Mouse (Mus musculus): Measurements from ENCODE around the gene Asap3. TPM values are rescaled to one million over a fixed set of nuclear protein-coding genes. Genes with fewer than 3 reads are reported as not detected.

Gene Asap3
- total RNA-seq, 1 experiment = 4.7 TPM

GRCm38 (mm10) chr4:136289918-136290780, 84.0 kb downstream of the Asap3 start:
- no peak for DNase-seq (ENCODE audit: low read depth, low spot score)
- TF ChIP-seq ZC3H11A (IDR thresholded peaks at IDR 0.05; ENCODE audit: borderline replicate concordance, low read depth, low read length) = no peak
- no peak for TF ChIP-seq MAFK (IDR thresholded peaks at IDR 0.05; ENCODE audit: insufficient read depth, low read depth, low read length)
- no peak for TF ChIP-seq CHD2 (IDR thresholded peaks at IDR 0.05; ENCODE audit: low read depth, low read length)
- TF ChIP-seq ZNF384 (IDR thresholded peaks at IDR 0.05; ENCODE audit: low read depth, low read length) = no peak
- no peak for TF ChIP-seq HCFC1 (IDR thresholded peaks at IDR 0.05; ENCODE audit: borderline replicate concordance, insufficient read depth, low read length)
- H3K9me3 ChIP-seq (ENCODE audit: control insufficient read depth, insufficient read depth, low read depth, low read length) = no peaks in the 10 kb centered on the region
- H3K36me3 ChIP-seq (ENCODE audit: control insufficient read depth, insufficient read depth, low read length, poor library complexity, severe bottlenecking) = no peaks in the 10 kb centered on the region; the same call in 1 of the 2 replicates
- peaks cover 0 to 14% of the 10 kb centered on the region in 2 experiments; a peak in 2 of 4 replicates for H3K4me1 ChIP-seq (ENCODE audit: control insufficient read depth in 2 of 2, insufficient read depth in 2 of 2, low read length in 2 of 2, poor library complexity in 1 of 2)
- peak overlapping the region; percentile 58 for H3K9ac ChIP-seq (ENCODE audit: insufficient read depth, low read depth, low read length, poor library complexity, severe bottlenecking)
- peak overlapping the region; percentile 51 to 52 for H3K4me3 ChIP-seq (ENCODE audit: insufficient read depth in 1 of 2, low read depth in 1 of 2, low read length in 2 of 2, poor library complexity in 1 of 2, severe bottlenecking in 1 of 2)
- H3K27ac ChIP-seq (ENCODE audit: insufficient read depth, low read depth, low read length, poor library complexity, severe bottlenecking) = no peak overlapping the region
- in situ Hi-C loops (cut with MboI; ENCODE audit: low sequenced_read_pairs in 2 of 2, unreplicated experiment in 2 of 2) = no loop called here

DNA sequence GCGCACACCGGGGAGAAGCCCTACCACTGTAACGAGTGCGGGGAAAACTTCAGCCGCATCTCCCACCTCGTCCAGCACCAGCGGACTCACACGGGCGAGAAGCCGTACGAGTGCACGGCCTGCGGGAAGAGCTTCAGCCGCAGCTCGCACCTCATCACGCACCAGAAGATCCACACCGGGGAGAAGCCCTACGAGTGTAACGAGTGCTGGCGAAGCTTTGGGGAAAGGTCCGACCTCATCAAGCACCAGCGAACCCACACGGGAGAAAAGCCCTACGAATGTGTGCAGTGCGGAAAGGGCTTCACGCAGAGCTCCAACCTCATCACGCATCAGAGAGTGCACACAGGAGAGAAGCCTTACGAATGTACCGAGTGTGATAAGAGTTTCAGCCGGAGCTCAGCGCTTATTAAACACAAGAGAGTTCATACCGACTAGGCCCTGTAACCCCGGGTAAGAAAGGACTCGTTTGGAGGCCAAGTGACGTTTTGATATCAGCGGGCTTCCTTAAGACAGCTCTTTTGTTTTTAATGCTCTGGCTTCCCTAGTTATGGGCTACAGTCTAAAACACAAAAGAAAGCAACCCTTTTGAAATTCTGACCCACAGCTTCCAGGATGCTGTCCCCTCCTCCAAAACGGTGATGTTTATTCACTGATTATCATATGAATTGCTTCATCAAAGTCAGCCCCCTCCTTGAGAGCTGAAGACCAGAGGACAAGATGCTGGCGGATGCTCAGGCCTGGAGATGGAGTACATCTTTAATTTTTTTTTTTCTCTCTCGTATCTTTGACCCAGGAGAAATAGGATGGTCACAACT, 84.8 kb downstream of the Asap3 start:
- Histone ChIP-seq H3K4me1 (ENCODE audit: control insufficient read depth in 2 of 2, insufficient read depth in 2 of 2, low read length in 2 of 2, poor library complexity in 1 of 2) (peaks cover 0 to 14% of the 10 kb centered on the region in 2 experiments; a peak in 2 of 4 replicates), H3K9me3 (ENCODE audit: control insufficient read depth, insufficient read depth, low read depth, low read length) (no peaks in the 10 kb centered on the region), H3K36me3 (ENCODE audit: control insufficient read depth, insufficient read depth, low read length, poor library complexity, severe bottlenecking) (no peaks in the 10 kb centered on the region; the same call in 1 of the 2 replicates), H3K4me3 (ENCODE audit: insufficient read depth in 1 of 2, low read depth in 1 of 2, low read length in 2 of 2, poor library complexity in 1 of 2, severe bottlenecking in 1 of 2) (peak overlapping the region; percentile 51 to 52), H3K9ac (ENCODE audit: insufficient read depth, low read depth, low read length, poor library complexity, severe bottlenecking) (peak overlapping the region; percentile 58), H3K27ac (ENCODE audit: insufficient read depth, low read depth, low read length, poor library complexity, severe bottlenecking) (no peak overlapping the region)
- in situ Hi-C loops (cut with MboI; ENCODE audit: low sequenced_read_pairs in 2 of 2, unreplicated experiment in 2 of 2) = no loop called here
- DNase-seq (ENCODE audit: low read depth, low spot score) = peak; percentile 38
- TF ChIP-seq HCFC1 (IDR thresholded peaks at IDR 0.05; ENCODE audit: borderline replicate concordance, insufficient read depth, low read length) (no peak), MAFK (IDR thresholded peaks at IDR 0.05; ENCODE audit: insufficient read depth, low read depth, low read length) (no peak)

- no peak for DNase-seq (ENCODE audit: low read depth, low spot score)
- Histone ChIP-seq H3K27ac (ENCODE audit: insufficient read depth, low read depth, low read length, poor library complexity, severe bottlenecking) (no peak overlapping the region), H3K36me3 (ENCODE audit: control insufficient read depth, insufficient read depth, low read length, poor library complexity, severe bottlenecking) (no peaks in the 10 kb centered on the region; the same call in 1 of the 2 replicates), H3K9ac (ENCODE audit: insufficient read depth, low read depth, low read length, poor library complexity, severe bottlenecking) (no peak overlapping the region; the same call in 1 of the 2 replicates), H3K9me3 (ENCODE audit: control insufficient read depth, insufficient read depth, low read depth, low read length) (no peaks in the 10 kb centered on the region), H3K4me1 (ENCODE audit: control insufficient read depth in 2 of 2, insufficient read depth in 2 of 2, low read length in 2 of 2, poor library complexity in 1 of 2) (peaks cover 0 to 12% of the 10 kb centered on the region in 2 experiments; a peak in 2 of 4 replicates), H3K4me3 (ENCODE audit: insufficient read depth in 1 of 2, low read depth in 1 of 2, low read length in 2 of 2, poor library complexity in 1 of 2, severe bottlenecking in 1 of 2) (no peak overlapping the region)
- TF ChIP-seq MAFK (IDR thresholded peaks at IDR 0.05; ENCODE audit: insufficient read depth, low read depth, low read length) (no peak), HCFC1 (IDR thresholded peaks at IDR 0.05; ENCODE audit: borderline replicate concordance, insufficient read depth, low read length) (no peak), ZNF384 (IDR thresholded peaks at IDR 0.05; ENCODE audit: low read depth, low read length) (no peak)
- in situ Hi-C loops (cut with MboI; ENCODE audit: low sequenced_read_pairs in 2 of 2, unreplicated experiment in 2 of 2) = no loop called here
Observed at GRCm38 (mm10) chr4:136291692-136292091, 85.5 kb downstream of the Asap3 start.

Other genes starting within 250 kb of the Asap3 start
- 31.1 and 33.0 TPM in 2 replicates for gene Gale, start 242.6 kb upstream of the Asap3 start, total RNA-seq (2012; rRNA removed)
- 23.8 and 33.0 TPM in 2 replicates for gene Lypla2, start 233.7 kb upstream of the Asap3 start, total RNA-seq (2012; rRNA removed)
- gene Pithd1, start 219.1 kb upstream of the Asap3 start, total RNA-seq (2012; rRNA removed) = 35.3 and 41.6 TPM in 2 replicates
- gene Eloa, start 184.6 kb upstream of the Asap3 start, total RNA-seq (2012; rRNA removed) = 14.0 and 21.4 TPM in 2 replicates
- 1,283 and 1,442 TPM in 2 replicates for gene Rpl11, start 152.9 kb upstream of the Asap3 start, total RNA-seq (2012; rRNA removed)
- 78.8 and 126 TPM in 2 replicates for gene Id3, start 62.9 kb upstream of the Asap3 start, total RNA-seq (2012; rRNA removed)
- 7.5 and 9.8 TPM in 2 replicates for gene E2f2, start 34.0 kb upstream of the Asap3 start, total RNA-seq (2012; rRNA removed)
- gene Tcea3, start 41.4 kb downstream of the Asap3 start, total RNA-seq (2012; rRNA removed) = 75.1 and 104 TPM in 2 replicates
- gene Zfp46, start 78.3 kb downstream of the Asap3 start, total RNA-seq (2012; rRNA removed) = 5.8 and 6.1 TPM in 2 replicates
- gene Hnrnpr, start 104.6 kb downstream of the Asap3 start, total RNA-seq (2012; rRNA removed) = 58.1 and 73.4 TPM in 2 replicates
- gene Htr1d, start 217.2 kb downstream of the Asap3 start, total RNA-seq (2012; rRNA removed) = 0.32 and 1.5 TPM in 2 replicates